In genomic region chr6:142941596-142942381, GRCm38 (mm10) we compare ENCODE assay signal across 12 mouse cellular contexts. TPM values are rescaled to one million over a fixed set of nuclear protein-coding genes. Genes with fewer than 3 reads are reported as not detected.
A peak's percentile ranks its signal among the peaks of the same experiment; 100 is the strongest.
DNase-seq lines count a peak whose midpoint lies in the region; TF ChIP-seq lines count a peak whose summit lies in the region.
"Had no signal": no experiment of that assay in that cellular context is flagged by ENCODE, and none has a peak within 500 bp of the region (broad histone marks: within the 10 kb centered on the region; RNA-seq: fewer than 3 reads in every experiment).

No protein-coding gene starts in this region.

- H3K4me3 ChIP-seq in layer of hippocampus, adult 2 months = no peak overlapping the region
- H3K4me3 ChIP-seq: hindbrain, embryonic 15.5 days; myocyte; stomach, embryonic 15.5 days had no signal

- no peak for TF ChIP-seq CTCF in layer of hippocampus, adult 2 months (conservative IDR thresholded peaks at IDR 0.05)

- H3K27ac ChIP-seq in layer of hippocampus, adult 2 months = peak overlapping the region; percentile 15; the same call in 1 of the 2 replicates
- H3K27ac ChIP-seq: hindbrain, embryonic 15.5 days; stomach, embryonic 15.5 days had no signal

- no peak for DNase-seq in layer of hippocampus, adult 2 months (ENCODE audit: low spot score in 2 of 2)
- no peak for DNase-seq in layer of hippocampus, adult 8-10 months (ENCODE audit: low spot score in 2 of 2)
- DNase-seq in CD8-positive naive resting alpha-beta T cell, adult 2 months (ENCODE audit: low read depth in 2 of 2, low spot score in 2 of 2) = peak; percentile 52 to 58
- DNase-seq in induced T-regulatory cell, adult 2 months (ENCODE audit: low read depth) = peak; percentile 42
- DNase-seq in thymus, postnatal 25 days = peak; percentile 59
- no peak for DNase-seq in urinary bladder, adult 18-20 months (ENCODE audit: low spot score in 2 of 2)
- no peak for DNase-seq in gastrocnemius, postnatal 25 days
- DNase-seq: adrenal gland, adult 8-10 months; cerebellum, adult 9-11 months had no signal

RNA-seq across cellular contexts. Expression of gene St8sia1, which starts 22.5 kb away (rescaled TPM):
- total RNA-seq in layer of hippocampus, adult 2 months (2021) = 10 to 100 TPM; 34.4 to 39.1 TPM
- 10 to 100 TPM; 37.2 to 46.1 (median 37.9) TPM for total RNA-seq in layer of hippocampus, adult 8-10 months (2022)
- total RNA-seq in gastrocnemius, postnatal 25 days (2021) = under 1 TPM; 0.05 to 0.19 TPM

Comparison
In these comparisons a context has a peak if more than half of its experiments do, and no peak if none do; other contexts are left out.
1. DNase-seq: peak in CD8-positive naive resting alpha-beta T cell, adult 2 months (2 of 2), induced T-regulatory cell, adult 2 months (single experiment) and thymus, postnatal 25 days (single experiment); none in layer of hippocampus, adult 2 months (0 of 2), layer of hippocampus, adult 8-10 months (0 of 2), urinary bladder, adult 18-20 months (0 of 2) and gastrocnemius, postnatal 25 days (single experiment).
2. RNA of gene St8sia1, which starts 22.5 kb away (total RNA-seq): 34.4 to 39.1 TPM in layer of hippocampus, adult 2 months and 37.2 to 46.1 TPM in layer of hippocampus, adult 8-10 months; 0.05 to 0.19 TPM in gastrocnemius, postnatal 25 days; every median in the first group is over 10 times any median in the second.